Mouse (Mus musculus): ENCODE measurements around the gene Rhno1. TPM values are rescaled to one million over a fixed set of nuclear protein-coding genes. Genes with fewer than 3 reads are reported as not detected.

Gene Rhno1
- polyA plus RNA-seq, 1 experiment from 2014 or later: 10.4 TPM

GRCm38 (mm10) chr6:128345623-128346022 is 17.1 kb downstream of the Rhno1 start:
- WGBS (ENCODE audit: missing documents): 8% methylated on average over 10 of the region's 10 CpGs
- no peaks in the 10 kb centered on the region for H3K36me3 ChIP-seq (ENCODE audit: inconsistent target)
- no peak overlapping the region for H3K27ac ChIP-seq
- H3K4me3 ChIP-seq (ENCODE audit: inconsistent target): no peak overlapping the region
- H3K79me2 ChIP-seq (ENCODE audit: inconsistent target): no peaks in the 10 kb centered on the region

DNA sequence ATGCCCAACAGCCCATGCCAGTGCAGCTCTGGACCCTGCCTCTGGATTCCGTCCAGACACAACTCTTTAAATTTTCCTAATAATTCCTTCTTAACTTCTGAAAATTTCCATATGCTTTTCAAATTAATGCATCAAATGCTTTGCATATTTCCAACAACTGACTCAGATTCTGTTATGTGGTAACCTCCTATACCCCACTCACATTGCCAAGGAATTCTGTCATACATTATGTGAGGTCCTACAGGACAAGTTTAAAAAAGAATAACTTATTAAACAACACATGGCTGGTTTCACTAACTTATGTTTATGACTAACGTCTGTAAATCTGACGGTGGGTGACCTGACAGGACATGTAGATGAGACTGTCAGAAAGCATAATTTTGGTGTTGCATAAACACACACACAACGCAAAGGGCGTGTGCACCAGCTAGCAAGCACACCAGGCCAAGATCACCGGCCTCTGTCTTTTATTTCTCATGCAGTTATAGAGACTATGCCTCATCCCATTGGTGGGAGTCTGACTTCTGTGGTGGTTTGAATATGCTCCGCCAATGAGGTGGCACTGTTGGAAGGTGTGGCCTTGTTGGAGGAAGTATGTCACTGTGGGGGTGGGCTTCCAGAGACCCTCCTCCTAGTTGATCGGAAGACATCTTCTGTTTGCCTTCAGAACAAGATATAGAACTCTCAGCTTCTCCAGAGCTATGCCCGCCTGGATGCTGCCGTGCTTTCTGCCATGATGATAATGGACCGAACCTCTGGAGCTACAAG is 20.6 kb downstream of the Rhno1 start:
- Histone ChIP-seq H3K4me3 (ENCODE audit: inconsistent target) (no peak overlapping the region), H3K27ac (no peak overlapping the region), H3K79me2 (ENCODE audit: inconsistent target) (no peaks in the 10 kb centered on the region), H3K36me3 (ENCODE audit: inconsistent target) (no peaks in the 10 kb centered on the region)
- WGBS (ENCODE audit: missing documents): 99% methylated on average over 11 of the region's 11 CpGs

- 79% methylated on average over 5 of the region's 5 CpGs for WGBS (ENCODE audit: missing documents)
- Histone ChIP-seq H3K36me3 (ENCODE audit: inconsistent target) (no peaks in the 10 kb centered on the region), H3K4me3 (ENCODE audit: inconsistent target) (no peak overlapping the region), H3K27ac (no peak overlapping the region), H3K79me2 (ENCODE audit: inconsistent target) (no peaks in the 10 kb centered on the region)
Observed at GRCm38 (mm10) chr6:128338876-128339275, 23.8 kb downstream of the Rhno1 start.

DNA sequence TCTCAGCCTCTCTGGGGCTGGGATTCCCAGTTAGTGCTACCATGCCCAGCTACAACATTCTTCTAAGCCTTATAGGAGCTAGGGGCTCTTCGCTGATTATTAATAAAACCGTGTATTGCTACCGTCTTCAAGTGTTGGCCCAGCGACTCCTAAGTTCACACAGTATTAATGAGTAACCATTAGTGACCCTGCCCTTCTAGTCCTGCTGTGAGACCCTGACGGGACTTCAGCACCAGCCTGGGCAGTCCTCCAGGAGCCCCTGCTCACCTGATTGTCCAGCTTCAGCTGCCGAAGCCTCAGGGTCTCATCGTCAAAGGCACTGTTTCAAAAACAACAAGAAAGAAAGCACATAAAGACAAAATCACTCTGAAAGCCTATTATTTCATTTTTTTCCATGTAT is 25.2 kb downstream of the Rhno1 start:
- Histone ChIP-seq H3K79me2 (ENCODE audit: inconsistent target) (no peaks in the 10 kb centered on the region), H3K27ac (no peak overlapping the region), H3K4me3 (ENCODE audit: inconsistent target) (no peak overlapping the region), H3K36me3 (ENCODE audit: inconsistent target) (no peaks in the 10 kb centered on the region)
- 97% methylated on average over 7 of the region's 7 CpGs for WGBS (ENCODE audit: missing documents)

DNA sequence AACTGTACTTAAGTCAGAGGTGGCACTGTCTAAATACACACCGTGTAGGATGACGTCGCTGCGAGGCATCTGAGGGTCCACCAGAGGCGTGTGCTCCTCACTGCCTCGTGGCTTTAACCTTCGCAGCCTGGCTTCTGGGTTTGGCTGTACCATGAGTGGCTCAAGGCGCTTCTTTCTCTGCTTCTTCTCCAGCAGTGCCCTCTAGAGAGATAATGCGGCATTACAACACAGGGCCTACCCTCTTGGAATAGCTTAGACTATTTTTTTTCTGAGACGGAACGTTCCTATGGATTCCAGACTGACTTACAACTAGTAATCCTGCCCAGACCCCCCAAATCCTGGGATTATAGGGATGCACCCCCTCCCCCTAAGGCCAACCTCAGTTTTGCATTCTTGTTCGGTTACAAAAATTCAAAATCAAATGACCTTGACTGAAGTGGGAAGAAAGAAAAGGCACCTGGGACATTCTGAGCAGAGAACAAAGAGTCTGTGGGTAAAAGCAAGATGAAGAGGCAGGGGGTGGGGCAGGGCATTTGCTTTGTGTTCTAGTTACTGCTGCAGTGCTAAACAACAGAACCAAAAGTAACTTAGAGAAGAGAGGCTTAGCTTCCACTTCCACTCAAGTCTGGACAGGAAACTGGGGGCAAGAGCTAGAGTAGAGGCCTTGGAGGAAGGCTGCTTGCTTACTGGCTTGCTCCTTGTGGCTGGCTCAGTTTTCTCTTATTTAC is 28.1 kb downstream of the Rhno1 start:
- no peak overlapping the region for H3K27ac ChIP-seq
- H3K4me3 ChIP-seq (ENCODE audit: inconsistent target): no peak overlapping the region
- 24% methylated on average over 12 of the region's 12 CpGs for WGBS (ENCODE audit: missing documents)
- no peaks in the 10 kb centered on the region for H3K79me2 ChIP-seq (ENCODE audit: inconsistent target)
- no peaks in the 10 kb centered on the region for H3K36me3 ChIP-seq (ENCODE audit: inconsistent target)

DNA sequence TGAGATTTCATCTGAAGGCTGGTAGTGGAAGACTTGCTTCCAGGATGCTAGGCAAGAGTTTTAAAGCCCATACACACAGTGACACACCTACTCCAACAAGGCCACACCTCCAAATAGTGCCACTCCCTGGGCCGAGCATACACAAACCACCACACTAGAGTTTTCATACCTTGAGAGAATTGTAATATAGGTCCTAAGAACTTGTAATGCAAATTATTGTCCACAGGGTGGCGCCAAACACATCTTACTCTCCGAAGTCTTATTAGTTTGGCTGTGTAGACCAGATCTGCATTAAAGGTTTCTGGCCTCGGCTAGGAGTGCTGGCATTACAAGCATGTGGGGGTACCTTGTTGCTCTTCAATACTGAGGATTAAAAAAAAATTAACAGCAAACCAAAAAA is 44.4 kb downstream of the Rhno1 start:
- no peaks in the 10 kb centered on the region for H3K36me3 ChIP-seq (ENCODE audit: inconsistent target)
- no peak overlapping the region for H3K4me3 ChIP-seq (ENCODE audit: inconsistent target)
- H3K27ac ChIP-seq: no peak overlapping the region
- WGBS (ENCODE audit: missing documents): 8% methylated on average over 4 of the region's 4 CpGs
- no peaks in the 10 kb centered on the region for H3K79me2 ChIP-seq (ENCODE audit: inconsistent target)

GRCm38 (mm10) chr6:128315597-128315996 is 47.1 kb downstream of the Rhno1 start:
- Histone ChIP-seq H3K36me3 (ENCODE audit: inconsistent target) (no peaks in the 10 kb centered on the region), H3K27ac (no peak overlapping the region), H3K79me2 (ENCODE audit: inconsistent target) (no peaks in the 10 kb centered on the region), H3K4me3 (ENCODE audit: inconsistent target) (no peak overlapping the region)
- 84% methylated on average over 7 of the region's 8 CpGs for WGBS (ENCODE audit: missing documents)

DNA sequence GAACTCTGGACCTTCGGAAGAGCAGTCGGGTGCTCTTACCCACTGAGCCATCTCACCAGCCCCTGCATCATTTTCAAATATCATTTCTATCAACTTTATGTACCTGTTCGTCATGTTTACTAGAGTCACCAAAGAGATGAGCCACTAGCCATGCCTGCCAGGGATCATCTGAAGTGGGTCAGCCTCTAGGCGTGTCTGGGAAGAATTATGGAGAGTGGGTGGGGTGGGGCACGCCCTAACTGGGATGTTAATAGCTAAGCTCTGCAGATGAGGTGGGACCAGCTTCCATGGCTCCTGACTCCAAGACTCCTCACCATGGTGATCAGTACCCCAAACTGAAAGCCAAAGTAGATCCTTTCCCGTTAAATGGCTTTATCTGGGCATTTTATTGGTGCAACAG is 47.9 kb downstream of the Rhno1 start:
- Histone ChIP-seq H3K79me2 (ENCODE audit: inconsistent target) (no peaks in the 10 kb centered on the region), H3K4me3 (ENCODE audit: inconsistent target) (no peak overlapping the region), H3K36me3 (ENCODE audit: inconsistent target) (no peaks in the 10 kb centered on the region), H3K27ac (no peak overlapping the region)
- WGBS (ENCODE audit: missing documents): 90% methylated on average over 6 of the region's 6 CpGs

GRCm38 (mm10) chr6:128308311-128308710 is 54.4 kb downstream of the Rhno1 start:
- H3K36me3 ChIP-seq (ENCODE audit: inconsistent target): no peaks in the 10 kb centered on the region
- WGBS (ENCODE audit: missing documents): 37% methylated on average over 4 of the region's 4 CpGs
- H3K27ac ChIP-seq: no peak overlapping the region
- H3K4me3 ChIP-seq (ENCODE audit: inconsistent target): no peak overlapping the region
- no peaks in the 10 kb centered on the region for H3K79me2 ChIP-seq (ENCODE audit: inconsistent target)

Other genes starting within 250 kb of the Rhno1 start
- gene Tspan9, start 219.3 kb downstream of the Rhno1 start, polyA plus RNA-seq (2018): 0.21 to 0.56 TPM (median 0.36 TPM) in 3 replicates
- gene Tead4, start 62.1 kb downstream of the Rhno1 start, polyA plus RNA-seq (2018): not detected in 3 replicates
- 4.4 to 7.7 TPM (median 4.6 TPM) in 3 replicates for gene Tulp3, start 7.1 kb downstream of the Rhno1 start, polyA plus RNA-seq (2018)
- gene Foxm1, start 56 bp upstream of the Rhno1 start, polyA plus RNA-seq (2018): 1.3 to 6.1 TPM (median 4.1 TPM) in 3 replicates
- gene Tex52, start 12.5 kb upstream of the Rhno1 start, polyA plus RNA-seq (2018): not detected in 3 replicates
- not detected in 3 replicates for gene Gm44596, start 12.6 kb upstream of the Rhno1 start, polyA plus RNA-seq (2018)
- not detected in 3 replicates for gene Nrip2, start 36.4 kb upstream of the Rhno1 start, polyA plus RNA-seq (2018)
- gene Itfg2, start 62.0 kb upstream of the Rhno1 start, polyA plus RNA-seq (2018): 3.9 to 5.2 TPM (median 5.2 TPM) in 3 replicates
- 27.4 to 67.4 TPM (median 49.4 TPM) in 3 replicates for gene Fkbp4, start 75.8 kb upstream of the Rhno1 start, polyA plus RNA-seq (2018)
- not detected in 3 replicates for gene Pzp, start 163.8 kb upstream of the Rhno1 start, polyA plus RNA-seq (2018)
- gene A2ml1, start 218.7 kb upstream of the Rhno1 start, polyA plus RNA-seq (2018): not detected in 3 replicates